In the genomic region with DNA sequence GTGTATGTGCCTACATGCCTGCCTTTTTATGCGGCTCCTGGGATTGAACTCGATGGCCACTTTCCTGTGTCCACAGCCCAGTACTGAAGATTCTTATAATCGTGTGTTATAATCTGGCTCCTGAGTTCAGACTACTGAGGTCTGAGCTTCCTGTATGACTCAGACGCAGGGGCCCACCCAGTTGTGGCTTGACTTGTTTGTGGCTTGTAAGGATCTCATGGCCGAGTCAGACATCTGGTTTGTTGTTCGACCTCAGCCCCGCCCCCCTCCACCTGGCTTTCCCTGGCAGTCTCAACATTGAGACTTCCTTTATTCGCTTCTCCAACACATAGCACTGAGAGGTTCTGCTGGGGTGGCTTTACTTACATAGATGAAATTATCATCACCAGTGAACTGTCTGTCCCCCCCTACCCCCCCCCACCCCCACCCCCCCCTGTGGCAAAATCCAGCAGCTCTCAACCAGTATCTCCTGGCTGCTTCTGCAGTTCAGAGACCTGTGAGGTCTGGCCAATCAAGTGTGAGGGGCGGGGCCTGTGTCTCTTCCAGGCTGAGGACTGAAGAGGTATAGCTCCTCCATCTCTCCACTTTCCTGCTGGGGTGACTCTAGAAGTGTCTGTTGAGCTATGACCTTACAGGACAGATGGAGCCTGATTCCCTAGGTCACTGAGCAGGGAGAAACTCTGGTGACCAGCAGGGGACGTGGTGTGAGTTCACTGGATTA, we compare ENCODE assay signal across 10 mouse cellular contexts. TPM values are rescaled to one million over a fixed set of nuclear protein-coding genes. Genes with fewer than 3 reads are reported as not detected.
DNase-seq lines count a peak whose midpoint lies in the region; ATAC-seq and TF ChIP-seq lines count a peak whose summit lies in the region.
"Had no signal": no experiment of that assay in that cellular context is flagged by ENCODE, and none has a peak within 500 bp of the region (broad histone marks: within the 10 kb centered on the region; RNA-seq: fewer than 3 reads in every experiment).

No protein-coding gene starts in this region.

- H3K4me3 ChIP-seq in midbrain, postnatal 0 days (ENCODE audit: low read depth, low read length) = no peak overlapping the region
- H3K4me3 ChIP-seq: forebrain, embryonic 15.5 days had no signal

- H3K9me3 ChIP-seq in midbrain, postnatal 0 days (ENCODE audit: low read length) = no peaks in the 10 kb centered on the region
- H3K9me3 ChIP-seq: forebrain, embryonic 15.5 days had no signal

- H3K9ac ChIP-seq in midbrain, postnatal 0 days (replicated peaks; ENCODE audit: low read length, poor library complexity, severe bottlenecking) = no peak overlapping the region
- H3K9ac ChIP-seq: forebrain, embryonic 15.5 days had no signal

- H3K4me2 ChIP-seq in midbrain, postnatal 0 days (ENCODE audit: low read depth, low read length, poor library complexity, severe bottlenecking) = no peak overlapping the region
- H3K4me2 ChIP-seq: forebrain, embryonic 15.5 days had no signal

- peak; percentile 53 for DNase-seq in urinary bladder, postnatal 14 days (ENCODE audit: low spot score)
- no peak for DNase-seq in urinary bladder, postnatal 10 days (ENCODE audit: low spot score)
- peak; percentile 47 for DNase-seq in gastrocnemius, postnatal 25 days
- DNase-seq in thymus, postnatal 4 days = peak; percentile 80
- DNase-seq in midbrain, postnatal 0 days (ENCODE audit: low spot score) = no peak
- DNase-seq in c-Kit-positive CD71-positive TER-119-positive erythroid progenitor cells, embryonic 14.5 days (ENCODE audit: low spot score) = no peak
- DNase-seq in layer of hippocampus, adult 8-10 months (ENCODE audit: low spot score in 2 of 2) = no peak
- DNase-seq: kidney, postnatal 36 days had no signal

- peaks cover 9% of the 10 kb centered on the region; the same call in 1 of the 2 replicates for H3K4me1 ChIP-seq in midbrain, postnatal 0 days (ENCODE audit: insufficient read depth, low read length)

- no peaks in the 10 kb centered on the region for H3K27me3 ChIP-seq in midbrain, postnatal 0 days (ENCODE audit: insufficient read depth, low read length)
- H3K27me3 ChIP-seq: forebrain, embryonic 15.5 days had no signal

- H3K36me3 ChIP-seq in midbrain, postnatal 0 days (ENCODE audit: insufficient read depth, low read length) = no peaks in the 10 kb centered on the region
- H3K36me3 ChIP-seq: forebrain, embryonic 15.5 days had no signal

- WGBS in midbrain, postnatal 0 days = 80% methylated on average over 10 of the region's 10 CpGs

- ATAC-seq in megakaryocyte, adult 5-6 weeks (ENCODE audit: poor library complexity, severe bottlenecking) = peak; percentile 81
- ATAC-seq in midbrain, postnatal 0 days (ENCODE audit: low FRiP score) = no peak
- ATAC-seq: forebrain, embryonic 15.5 days had no signal

- H3K27ac ChIP-seq in midbrain, postnatal 0 days (ENCODE audit: low read depth, low read length) = no peak overlapping the region
- H3K27ac ChIP-seq: forebrain, embryonic 15.5 days had no signal

- TF ChIP-seq CTCF in midbrain, postnatal 0 days (IDR thresholded peaks at IDR 0.05) = no peak

RNA-seq across cellular contexts. Expression of a gene that starts 38.8 kb away (rescaled TPM):
- 1 to 10 TPM in 1 of 2 experiments, under 1 TPM in 1; 0.97 to 4.5 TPM for total RNA-seq in gastrocnemius, postnatal 25 days (2021)
- 0.46 TPM in 1 of 2 replicates, not detected in the other for total RNA-seq in megakaryocyte, adult 5-6 weeks (2015)
- not detected in 2 replicates for total RNA-seq in megakaryocyte, adult 5-6 weeks (2017)
- 19.6 and 25.6 TPM in 2 replicates for total RNA-seq in midbrain, postnatal 0 days (2014; rRNA removed)
- polyA plus RNA-seq in midbrain, postnatal 0 days (2015; fragmentation: Nextera tagmentation; extraction: Ambion mirVana) = 6.8 and 7.0 TPM in 2 replicates
- 10 to 100 TPM; 45.8 to 63.9 (median 55.6) TPM for total RNA-seq in layer of hippocampus, adult 8-10 months (2022)

Comparison
In these comparisons a context has a peak if more than half of its experiments do, and no peak if none do; other contexts are left out.
1. DNase-seq: peak in urinary bladder, postnatal 14 days (single experiment), gastrocnemius, postnatal 25 days (single experiment) and thymus, postnatal 4 days (single experiment); none in urinary bladder, postnatal 10 days (single experiment), midbrain, postnatal 0 days (single experiment), c-Kit-positive CD71-positive TER-119-positive erythroid progenitor cells, embryonic 14.5 days (single experiment) and layer of hippocampus, adult 8-10 months (0 of 2).